Mouse (Mus musculus) forebrain, embryonic 16.5 days (tissue): ENCODE measurements at regions not wholly inside any gene's neighbourhood (a gene's known extent, or its start where the extent isn't known, plus 50 kb on each side); places are given as distances from the start of the nearest gene placed in this dataset.

Experiments
- ATAC-seq: fragments of 200-750 bp; cut with Nextera tagmentation; 2 replicates; pipeline ENCODE4 v1.8.0; 2017; ENCODE audit warnings: mild to moderate bottlenecking, moderate library complexity
- H3K27ac ChIP-seq: fragments of 300-500 bp; sonication (generic); 2 replicates; pipeline ENCODE4 v1.5.1; 2014; ENCODE audit warnings: low read length, control low read depth
- H3K27me3 ChIP-seq: fragments of 300-500 bp; sonication (generic); replicated peaks from 2 replicates; pipeline ENCODE4 v1.6.1; 2014; ENCODE audit warnings: low read length; ENCODE audit not compliant: control insufficient read depth, insufficient read depth
- H3K36me3 ChIP-seq: fragments of 300-500 bp; sonication (generic); 2 replicates; pipeline ENCODE4 v1.6.1; 2014; ENCODE audit not compliant: control insufficient read depth, insufficient read depth
- H3K4me1 ChIP-seq: fragments of 300-500 bp; sonication (generic); replicated peaks from 2 replicates; pipeline ENCODE4 v1.6.1; 2014; ENCODE audit warnings: low read length; ENCODE audit not compliant: control insufficient read depth, insufficient read depth
- H3K4me2 ChIP-seq: fragments of 300-500 bp; sonication (generic); 2 replicates; pipeline ENCODE4 v1.6.1; 2014; ENCODE audit warnings: mild to moderate bottlenecking, low read length, control low read depth
- H3K4me3 ChIP-seq: fragments of 300-500 bp; sonication (generic); replicated peaks from 2 replicates; pipeline ENCODE4 v1.5.1; 2014; ENCODE audit warnings: mild to moderate bottlenecking, low read length, control low read depth
- H3K9ac ChIP-seq: fragments of 300-500 bp; sonication (generic); replicated peaks from 2 replicates; pipeline ENCODE4 v1.6.1; 2014; ENCODE audit warnings: low read depth, low read length, control low read depth
- H3K9me3 ChIP-seq: fragments of 300-500 bp; sonication (generic); 2 replicates; pipeline ENCODE4 v1.6.1; 2016; ENCODE audit warnings: low read length; ENCODE audit not compliant: control insufficient read depth
- WGBS: fragments of 180-500 bp; shearing (Covaris S2); extraction: QIAGEN DNeasy Blood & Tissue Kit; methylation state at CpG from one replicate; pipeline ENCODE4 v1.1.7; 2014; 5-methylcytosine and 5-hydroxymethylcytosine counted together

- no peak overlapping the region for H3K27ac ChIP-seq
- H3K4me1 ChIP-seq = peaks cover 6% of the 10 kb centered on the region; the same call in 1 of the 2 replicates
- no peak overlapping the region for H3K4me2 ChIP-seq
- no peak for ATAC-seq
- no peak overlapping the region for H3K4me3 ChIP-seq
- no peak overlapping the region for H3K9ac ChIP-seq
- no peaks in the 10 kb centered on the region for H3K27me3 ChIP-seq
- H3K9me3 ChIP-seq = no peaks in the 10 kb centered on the region
- WGBS = 84% methylated on average over 9 of the region's 9 CpGs
- H3K36me3 ChIP-seq = no peaks in the 10 kb centered on the region
These were observed 57.0 kb downstream of the Nxnl2 start for GRCm38 (mm10) chr13:51227836-51228235.

DNA sequence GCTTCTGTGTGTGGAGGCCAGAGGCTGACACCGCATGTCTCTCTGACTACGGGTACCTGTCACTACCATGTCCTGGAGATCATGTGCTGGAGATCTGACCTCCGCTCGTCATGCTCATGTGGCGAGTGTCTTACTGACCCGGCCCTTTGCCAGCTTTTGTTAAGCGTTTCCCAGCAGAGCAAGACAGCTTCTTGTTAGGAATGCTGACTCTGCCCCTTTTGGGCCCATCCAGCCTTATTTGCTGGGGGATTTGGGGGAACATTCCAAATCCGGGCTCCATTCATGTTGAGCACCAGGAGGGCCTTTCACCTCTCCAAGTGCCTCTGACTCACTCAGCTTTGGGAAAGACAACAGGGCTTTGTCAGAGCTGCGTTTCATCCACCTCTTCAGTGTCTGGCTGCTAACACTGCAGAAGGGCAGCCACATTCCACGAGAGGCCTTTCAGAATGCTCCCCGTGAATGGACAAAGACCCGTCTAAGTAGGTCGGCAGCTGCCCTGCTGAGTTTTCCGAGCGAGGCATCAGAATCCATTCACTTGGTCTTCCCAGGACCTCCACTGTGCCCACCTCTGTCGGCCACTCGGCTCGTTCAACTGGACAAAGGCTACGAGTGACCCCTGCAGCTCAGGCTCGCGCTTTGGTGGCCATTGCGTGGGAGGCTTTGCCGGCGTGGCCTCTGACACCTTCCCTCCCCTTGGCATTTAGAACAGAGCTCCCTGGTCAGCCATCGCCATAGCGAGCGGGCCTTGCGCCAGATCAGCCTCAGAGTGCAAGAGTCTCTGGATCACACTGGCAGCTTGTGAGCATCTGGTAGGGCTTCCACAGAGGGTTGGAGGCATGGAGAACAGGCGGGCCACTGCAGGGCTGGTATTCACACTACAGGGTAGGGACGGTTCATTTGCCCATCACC lies 58.3 kb downstream of the Nxnl2 start:
- no peaks in the 10 kb centered on the region for H3K27me3 ChIP-seq
- peaks cover 6% of the 10 kb centered on the region; the same call in 1 of the 2 replicates for H3K4me1 ChIP-seq
- no peak overlapping the region for H3K9ac ChIP-seq
- 8% methylated on average over 30 of the region's 30 CpGs for WGBS
- ATAC-seq = peak; percentile 72
- peak overlapping the region; percentile 16 for H3K4me2 ChIP-seq
- H3K9me3 ChIP-seq = no peaks in the 10 kb centered on the region
- no peak overlapping the region for H3K4me3 ChIP-seq
- no peaks in the 10 kb centered on the region for H3K36me3 ChIP-seq
- no peak overlapping the region for H3K27ac ChIP-seq

DNA sequence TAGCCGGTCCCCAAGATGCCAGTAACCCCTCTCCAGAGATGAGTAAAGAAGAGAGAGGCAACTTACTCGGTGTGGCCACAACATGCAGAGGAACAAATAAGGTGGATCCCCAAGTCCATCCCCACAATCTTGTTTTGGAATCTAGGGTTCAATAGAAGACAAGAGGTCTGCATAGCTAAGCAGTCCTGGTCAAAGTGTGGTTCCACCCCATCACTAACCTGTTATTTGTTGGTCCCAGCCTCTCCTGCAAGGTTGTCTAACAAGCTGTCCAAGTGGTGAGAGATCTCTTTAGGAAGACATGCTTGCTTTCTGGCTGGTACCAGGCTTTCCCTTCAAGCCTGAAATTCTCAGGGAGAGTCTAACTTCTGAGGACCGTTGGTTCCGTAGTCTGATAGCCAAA lies 59.0 kb downstream of the Nxnl2 start:
- Histone ChIP-seq H3K4me1 (peaks cover 6% of the 10 kb centered on the region; the same call in 1 of the 2 replicates), H3K27me3 (no peaks in the 10 kb centered on the region), H3K27ac (no peak overlapping the region), H3K36me3 (no peaks in the 10 kb centered on the region), H3K4me3 (no peak overlapping the region), H3K9ac (no peak overlapping the region), H3K9me3 (no peaks in the 10 kb centered on the region), H3K4me2 (no peak overlapping the region)
- ATAC-seq = 0 out of 2 replicates have a peak, but pooled peaks have one; percentile 6
- WGBS = 68% methylated on average over 4 of the region's 4 CpGs

GRCm38 (mm10) chr13:51231586-51231985 lies 60.8 kb downstream of the Nxnl2 start:
- 70% methylated on average over 4 of the region's 4 CpGs for WGBS

GRCm38 (mm10) chr13:51247378-51247777 lies 76.6 kb downstream of the Nxnl2 start:
- no peak overlapping the region for H3K4me2 ChIP-seq
- H3K9me3 ChIP-seq = no peaks in the 10 kb centered on the region; the same call in 1 of the 2 replicates
- no peak for ATAC-seq
- H3K36me3 ChIP-seq = no peaks in the 10 kb centered on the region
- H3K27ac ChIP-seq = no peak overlapping the region
- H3K4me1 ChIP-seq = no peaks in the 10 kb centered on the region
- H3K4me3 ChIP-seq = no peak overlapping the region
- H3K9ac ChIP-seq = no peak overlapping the region
- 93% methylated on average over 3 of the region's 3 CpGs for WGBS
- no peaks in the 10 kb centered on the region for H3K27me3 ChIP-seq

More at GRCm38 (mm10) chr13:51231586-51231985, 60.8 kb downstream of the Nxnl2 start:
- Histone ChIP-seq H3K4me2 (no peak overlapping the region), H3K4me1 (peaks cover 6% of the 10 kb centered on the region; the same call in 1 of the 2 replicates), H3K4me3 (no peak overlapping the region), H3K9ac (no peak overlapping the region), H3K27ac (no peak overlapping the region), H3K36me3 (no peaks in the 10 kb centered on the region), H3K9me3 (no peaks in the 10 kb centered on the region), H3K27me3 (no peaks in the 10 kb centered on the region)
- ATAC-seq = no peak

DNA sequence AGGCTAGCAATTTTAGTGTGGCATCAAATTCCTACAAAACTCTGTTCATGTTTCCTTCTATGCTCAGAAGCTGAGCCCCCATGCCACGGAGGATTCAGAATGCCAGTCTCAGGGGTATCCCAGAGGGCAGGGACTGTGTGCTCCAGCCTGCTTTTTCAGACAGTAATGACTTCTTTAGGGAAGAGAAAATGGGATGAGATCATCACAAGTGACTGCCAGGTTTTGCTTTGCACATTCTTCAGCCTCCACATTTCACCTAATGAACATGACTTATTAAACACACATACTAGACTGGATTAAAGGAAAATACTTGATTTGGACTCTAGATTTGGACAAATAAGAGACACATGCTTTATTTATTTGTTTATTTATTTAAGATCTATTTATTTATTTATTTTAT lies 82.5 kb downstream of the Nxnl2 start:
- ATAC-seq = no peak
- Histone ChIP-seq H3K4me1 (no peaks in the 10 kb centered on the region), H3K4me3 (no peak overlapping the region), H3K9me3 (no peaks in the 10 kb centered on the region; the same call in 1 of the 2 replicates), H3K36me3 (no peaks in the 10 kb centered on the region), H3K27me3 (no peaks in the 10 kb centered on the region), H3K9ac (no peak overlapping the region), H3K4me2 (no peak overlapping the region), H3K27ac (no peak overlapping the region)
- 72% methylated on average over 1 of the region's 1 CpGs for WGBS

DNA sequence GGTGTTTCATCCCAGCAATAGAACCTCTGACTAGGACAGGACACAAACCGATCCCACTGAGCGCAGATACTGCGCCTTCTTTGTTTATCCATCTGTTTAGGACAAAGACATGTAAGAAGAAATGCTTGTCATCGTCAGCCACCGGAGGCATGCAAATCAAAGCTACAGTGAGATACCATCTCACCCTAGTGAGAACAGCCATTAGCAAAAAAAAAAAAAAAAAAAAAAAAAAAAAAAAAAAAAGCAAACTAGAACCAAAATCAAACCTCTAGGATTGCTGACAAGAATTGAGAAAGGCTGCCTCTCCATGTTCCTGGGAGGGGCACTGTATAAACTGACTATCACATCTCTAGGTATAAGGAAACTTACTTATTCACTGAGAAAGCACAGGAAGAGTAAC lies 84.9 kb downstream of the Nxnl2 start:
- no peak overlapping the region for H3K9ac ChIP-seq
- WGBS = 86% methylated on average over 5 of the region's 5 CpGs

DNA sequence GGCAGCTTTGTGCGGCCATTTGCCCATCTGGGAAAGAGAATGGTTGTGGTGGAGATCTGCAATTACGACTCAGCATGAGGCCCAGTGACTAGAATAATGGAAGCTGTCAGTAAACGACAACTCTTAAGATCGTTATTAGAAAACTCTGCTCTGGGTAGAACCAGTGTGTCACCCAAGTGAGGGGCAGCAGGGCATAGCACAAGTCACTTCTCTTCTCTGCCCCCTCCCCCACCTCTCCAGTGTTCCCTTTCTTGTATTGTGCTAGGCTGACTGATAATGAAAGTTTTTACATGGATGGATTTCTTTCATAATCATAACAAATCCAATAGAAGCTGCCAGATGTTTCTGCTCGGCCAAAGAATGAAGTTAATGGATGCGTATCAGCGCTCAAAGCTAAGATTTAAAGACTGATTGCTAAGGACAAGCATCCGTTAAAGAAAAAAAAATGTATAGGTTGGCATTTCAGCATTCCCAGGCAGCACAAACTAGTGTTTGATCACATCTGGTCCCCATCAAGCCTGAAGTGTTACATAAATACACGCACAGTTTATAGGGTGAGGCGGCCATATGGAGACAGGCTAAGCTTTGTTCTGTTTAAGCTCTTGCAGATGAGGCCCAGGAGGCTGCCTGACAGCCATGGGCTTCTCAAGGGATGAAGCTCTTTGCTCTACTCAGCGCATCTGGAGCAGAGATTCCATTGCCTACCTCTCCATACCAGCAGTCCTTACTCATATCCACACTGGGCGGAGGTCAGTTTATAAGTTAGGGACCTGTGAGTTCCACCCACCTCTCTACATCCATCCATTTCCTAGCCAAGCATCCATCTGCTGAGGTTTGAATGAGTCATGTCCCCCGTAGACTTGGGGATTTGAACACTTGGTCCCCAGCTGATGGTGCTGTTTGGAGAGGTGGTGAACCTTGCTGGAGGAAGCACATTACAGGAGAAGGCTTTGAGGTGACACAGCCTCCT lies 88.2 kb downstream of the Nxnl2 start:
- no peaks in the 10 kb centered on the region for H3K36me3 ChIP-seq
- H3K4me1 ChIP-seq = no peaks in the 10 kb centered on the region
- H3K9me3 ChIP-seq = no peaks in the 10 kb centered on the region
- H3K4me3 ChIP-seq = no peak overlapping the region
- no peak overlapping the region for H3K9ac ChIP-seq
- 0 out of 2 replicates have a peak overlapping the region, but pooled peaks have one; percentile 8 for H3K27ac ChIP-seq
- H3K27me3 ChIP-seq = no peaks in the 10 kb centered on the region
- H3K4me2 ChIP-seq = no peak overlapping the region
- 55% methylated on average over 13 of the region's 13 CpGs for WGBS
- peak; percentile 54; the same call in 1 of the 2 replicates for ATAC-seq

More for the DNA sequence above, 84.9 kb downstream of the Nxnl2 start:
- Histone ChIP-seq H3K27me3 (no peaks in the 10 kb centered on the region), H3K4me1 (no peaks in the 10 kb centered on the region), H3K27ac (no peak overlapping the region), H3K36me3 (no peaks in the 10 kb centered on the region), H3K9me3 (no peaks in the 10 kb centered on the region), H3K4me2 (no peak overlapping the region), H3K4me3 (no peak overlapping the region)
- ATAC-seq = no peak

DNA sequence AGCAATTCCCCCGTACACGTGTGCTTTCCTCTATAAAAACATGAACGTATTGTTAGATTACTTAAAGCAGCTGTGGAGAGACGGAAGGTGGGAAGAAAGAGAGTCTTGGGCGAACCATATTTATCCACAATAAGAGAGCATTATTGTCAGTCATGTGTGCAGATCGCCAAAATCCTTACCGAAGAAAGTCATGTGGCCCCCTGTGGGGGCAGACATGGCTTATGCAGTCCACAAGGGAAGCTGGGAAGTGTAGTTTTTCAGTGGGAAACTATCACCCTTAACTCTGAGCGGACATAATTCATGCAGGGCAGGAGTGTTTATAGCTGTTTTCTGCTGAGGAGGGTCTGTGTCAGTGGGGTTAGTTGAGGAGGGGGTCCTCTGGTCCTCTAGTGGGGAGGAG lies 90.8 kb downstream of the Nxnl2 start:
- Histone ChIP-seq H3K36me3 (no peaks in the 10 kb centered on the region), H3K4me2 (no peak overlapping the region), H3K27me3 (no peaks in the 10 kb centered on the region), H3K4me3 (no peak overlapping the region), H3K4me1 (no peaks in the 10 kb centered on the region), H3K9ac (no peak overlapping the region), H3K27ac (no peak overlapping the region), H3K9me3 (no peaks in the 10 kb centered on the region)
- no peak for ATAC-seq
- 69% methylated on average over 8 of the region's 8 CpGs for WGBS
